Mouse (Mus musculus) lung, embryonic 14.5 days (tissue): ENCODE measurements at regions not wholly inside any gene's neighbourhood (a gene's known extent, or its start where the extent isn't known, plus 50 kb on each side); places are given as distances from the start of the nearest gene placed in this dataset.

ENCODE experiments used
- ATAC-seq: fragments of 200-750 bp; cut with Nextera tagmentation; 2 replicates; pipeline ENCODE4 v1.8.0; 2017; ENCODE audit warnings: mild to moderate bottlenecking, moderate TSS enrichment, moderate library complexity; ENCODE audit not compliant: insufficient read depth
- DNase-seq: peaks from one replicate; pipeline ENCODE4 v3.0.0-alpha.2; 2015
- H3K27ac ChIP-seq: fragments of 300-500 bp; sonication (generic); 2 replicates; pipeline ENCODE4 v1.5.1; 2014; ENCODE audit warnings: low read depth, mild to moderate bottlenecking, moderate library complexity
- H3K27me3 ChIP-seq: fragments of 300-500 bp; sonication (generic); 2 replicates; pipeline ENCODE4 v1.6.1; 2014; ENCODE audit warnings: low read length, control low read depth; ENCODE audit not compliant: insufficient read depth
- H3K36me3 ChIP-seq: fragments of 300-500 bp; sonication (generic); 2 replicates; pipeline ENCODE4 v1.6.1; 2014; ENCODE audit warnings: control low read depth; ENCODE audit not compliant: insufficient read depth
- H3K4me1 ChIP-seq: fragments of 300-500 bp; sonication (generic); 2 replicates; pipeline ENCODE4 v1.6.1; 2014; ENCODE audit warnings: antibody characterized with exemption, control low read depth; ENCODE audit not compliant: insufficient read depth
- H3K4me2 ChIP-seq: fragments of 300-500 bp; sonication (generic); 2 replicates; pipeline ENCODE4 v1.6.1; 2014; ENCODE audit warnings: mild to moderate bottlenecking
- H3K4me3 ChIP-seq: fragments of 300-500 bp; sonication (generic); 2 replicates; pipeline ENCODE4 v1.5.1; 2014; ENCODE audit warnings: low read depth, low read length
- H3K9ac ChIP-seq: fragments of 300-500 bp; sonication (generic); 2 replicates; pipeline ENCODE4 v1.6.1; 2014
- H3K9me3 ChIP-seq: fragments of 300-500 bp; sonication (generic); 2 replicates; pipeline ENCODE4 v1.6.1; 2016; ENCODE audit warnings: low read depth, low read length, control low read depth
- CTCF ChIP-seq: IDR thresholded peaks from 2 replicates; pipeline ENCODE4 v1.5.1; 2016; ENCODE audit warnings: antibody characterized with exemption, low read depth
- WGBS: fragments of 180-500 bp; shearing (Covaris S2); extraction: QIAGEN DNeasy Blood & Tissue Kit; methylation state at CpG from one replicate; pipeline ENCODE4 v1.1.7; 2014; 5-methylcytosine and 5-hydroxymethylcytosine counted together

DNA sequence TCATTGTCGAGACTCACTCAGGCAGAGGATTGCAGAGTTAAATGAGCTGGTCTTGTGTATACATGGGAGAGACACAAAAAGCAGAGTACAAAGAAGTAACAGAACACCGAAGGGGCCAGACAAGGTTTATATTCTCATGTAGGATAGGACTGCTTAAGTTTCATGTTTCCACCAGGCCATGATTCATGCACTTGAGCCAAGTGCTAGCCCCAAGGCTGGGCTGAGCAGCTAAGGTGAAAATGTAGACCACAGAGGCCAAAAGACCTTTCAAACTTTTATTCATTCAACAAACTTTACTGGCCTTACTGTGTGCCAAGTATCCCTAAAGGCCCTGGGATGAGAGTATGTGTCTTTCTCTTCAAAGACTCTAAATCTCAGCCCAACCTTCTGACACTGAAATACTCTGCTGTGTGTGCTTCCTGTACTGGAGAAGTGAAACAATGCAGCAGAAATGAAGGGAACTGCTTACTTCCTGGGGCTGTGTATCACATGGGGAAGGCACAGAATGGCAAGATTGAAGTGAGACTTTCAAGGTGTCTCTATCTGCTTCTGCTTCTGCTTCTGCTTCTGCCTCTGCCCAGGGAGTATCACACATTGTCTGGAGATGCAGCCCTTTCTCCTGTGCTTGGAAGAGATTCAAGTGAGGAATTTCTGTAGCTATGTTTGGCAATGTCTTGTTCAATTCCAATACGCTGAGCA is 79.3 kb upstream of the Arhgap5 start:
- no peaks in the 10 kb centered on the region for H3K27me3 ChIP-seq
- H3K4me3 ChIP-seq: no peak overlapping the region
- no peak overlapping the region for H3K4me2 ChIP-seq
- no peaks in the 10 kb centered on the region for H3K36me3 ChIP-seq
- ATAC-seq (no peak), DNase-seq (peak; percentile 17)
- WGBS: 72% methylated on average over 3 of the region's 3 CpGs
- no peak for TF ChIP-seq CTCF
- H3K27ac ChIP-seq: no peak overlapping the region
- H3K4me1 ChIP-seq: no peaks in the 10 kb centered on the region
- H3K9me3 ChIP-seq: no peaks in the 10 kb centered on the region
- H3K9ac ChIP-seq: no peak overlapping the region

DNA sequence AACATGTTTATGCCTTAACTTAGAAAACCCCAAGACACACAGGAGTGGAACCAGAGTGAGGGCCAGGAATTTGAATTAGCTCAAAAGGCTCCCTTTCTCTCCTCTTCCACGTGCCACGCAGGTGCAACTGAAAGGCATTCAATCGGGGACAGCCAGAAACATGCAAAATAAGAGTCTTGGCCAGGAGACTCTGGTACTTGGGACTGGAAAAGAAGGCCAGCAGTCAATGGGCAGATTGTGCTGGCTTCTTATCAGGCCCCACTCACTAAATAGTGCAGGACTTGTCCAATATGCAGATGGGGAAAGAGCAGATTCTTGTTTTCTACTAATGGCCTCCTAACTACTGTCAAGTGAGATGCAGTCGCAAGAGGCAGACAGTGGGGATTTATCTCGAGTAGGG is 73.8 kb upstream of the Arhgap5 start:
- no peaks in the 10 kb centered on the region for H3K36me3 ChIP-seq
- ATAC-seq: no peak
- no peak for TF ChIP-seq CTCF

DNA sequence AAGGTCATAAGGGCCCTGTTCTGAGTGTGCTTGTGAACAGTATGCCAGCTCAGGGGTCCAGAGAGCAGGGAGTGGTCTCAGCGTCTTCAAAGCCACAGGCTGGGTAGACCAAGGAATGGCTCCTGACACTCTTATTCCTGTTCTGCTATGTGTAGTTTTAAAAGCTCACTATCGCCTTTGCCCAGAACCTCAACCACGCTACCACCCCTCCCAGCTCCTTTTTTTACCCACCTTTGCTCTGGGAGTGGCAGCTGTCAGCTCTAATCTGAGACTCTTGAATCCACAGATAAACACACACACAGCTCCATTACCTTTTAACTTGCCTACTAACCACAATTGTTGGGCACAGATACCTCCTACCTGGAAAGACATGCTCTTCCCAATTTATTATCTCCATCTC is 71.8 kb upstream of the Arhgap5 start:
- Histone ChIP-seq H3K27me3 (no peaks in the 10 kb centered on the region), H3K9me3 (no peaks in the 10 kb centered on the region), H3K4me3 (no peak overlapping the region), H3K36me3 (no peaks in the 10 kb centered on the region), H3K9ac (no peak overlapping the region), H3K27ac (no peak overlapping the region), H3K4me2 (no peak overlapping the region), H3K4me1 (no peaks in the 10 kb centered on the region)
- ATAC-seq (no peak), DNase-seq (no peak)
- TF ChIP-seq CTCF: no peak
- WGBS: 76% methylated on average over 3 of the region's 3 CpGs

More for the DNA sequence above, 73.8 kb upstream of the Arhgap5 start:
- Histone ChIP-seq H3K27me3 (no peaks in the 10 kb centered on the region), H3K9me3 (no peaks in the 10 kb centered on the region), H3K4me2 (no peak overlapping the region), H3K4me3 (no peak overlapping the region), H3K9ac (no peak overlapping the region), H3K4me1 (no peaks in the 10 kb centered on the region), H3K27ac (no peak overlapping the region)
- 58% methylated on average over 5 of the region's 5 CpGs for WGBS
- DNase-seq: no peak

DNA sequence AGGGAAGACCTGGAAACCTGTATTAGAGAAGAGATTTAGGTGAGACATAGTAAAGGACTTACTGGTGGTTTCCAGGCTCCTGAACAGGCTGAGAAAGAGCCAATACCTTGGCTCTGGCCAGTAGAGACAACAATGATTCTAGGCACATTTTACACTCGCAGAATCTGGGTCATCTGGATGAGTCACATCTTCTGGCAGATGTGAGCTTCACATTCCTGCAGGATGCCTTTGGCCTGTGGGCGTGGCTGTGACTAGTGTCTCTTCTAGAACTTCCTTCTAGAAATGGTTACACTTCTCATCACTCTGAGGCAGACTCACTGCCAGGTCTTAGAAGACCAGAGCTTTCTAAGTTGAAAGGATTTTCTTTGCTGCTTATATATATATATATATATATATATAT is 69.8 kb upstream of the Arhgap5 start:
- no peaks in the 10 kb centered on the region for H3K27me3 ChIP-seq
- DNase-seq (no peak), ATAC-seq (no peak)
- no peak overlapping the region for H3K9ac ChIP-seq
- no peak for TF ChIP-seq CTCF
- 58% methylated on average over 2 of the region's 2 CpGs for WGBS
- H3K4me3 ChIP-seq: no peak overlapping the region
- no peaks in the 10 kb centered on the region for H3K4me1 ChIP-seq
- no peaks in the 10 kb centered on the region for H3K36me3 ChIP-seq
- no peaks in the 10 kb centered on the region for H3K9me3 ChIP-seq
- no peak overlapping the region for H3K4me2 ChIP-seq
- no peak overlapping the region for H3K27ac ChIP-seq

DNA sequence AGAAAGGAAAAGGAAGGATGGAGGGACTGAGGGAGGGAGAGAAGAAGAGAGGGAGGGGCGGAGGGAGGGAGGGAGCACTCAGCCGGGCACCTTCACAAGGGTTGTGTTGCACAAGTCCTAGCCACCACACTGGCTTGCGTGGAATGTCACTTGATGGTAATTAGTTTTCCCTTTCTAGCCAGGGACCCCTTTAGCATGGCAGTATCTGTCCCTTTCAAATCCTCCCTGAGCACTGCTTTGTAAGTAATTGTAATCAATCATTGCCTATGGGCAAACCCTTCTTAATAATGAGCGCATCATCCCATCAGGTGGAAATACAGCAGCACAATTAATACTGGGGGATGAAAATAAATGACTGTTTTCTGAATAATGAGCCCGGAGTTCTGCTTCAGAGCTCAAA is 68.5 kb upstream of the Arhgap5 start:
- ATAC-seq (no peak), DNase-seq (no peak)
- Histone ChIP-seq H3K9ac (no peak overlapping the region), H3K9me3 (no peaks in the 10 kb centered on the region), H3K27me3 (no peaks in the 10 kb centered on the region), H3K36me3 (no peaks in the 10 kb centered on the region), H3K4me3 (no peak overlapping the region), H3K4me2 (no peak overlapping the region), H3K4me1 (no peaks in the 10 kb centered on the region), H3K27ac (no peak overlapping the region)
- 76% methylated on average over 5 of the region's 5 CpGs for WGBS
- TF ChIP-seq CTCF: no peak

DNA sequence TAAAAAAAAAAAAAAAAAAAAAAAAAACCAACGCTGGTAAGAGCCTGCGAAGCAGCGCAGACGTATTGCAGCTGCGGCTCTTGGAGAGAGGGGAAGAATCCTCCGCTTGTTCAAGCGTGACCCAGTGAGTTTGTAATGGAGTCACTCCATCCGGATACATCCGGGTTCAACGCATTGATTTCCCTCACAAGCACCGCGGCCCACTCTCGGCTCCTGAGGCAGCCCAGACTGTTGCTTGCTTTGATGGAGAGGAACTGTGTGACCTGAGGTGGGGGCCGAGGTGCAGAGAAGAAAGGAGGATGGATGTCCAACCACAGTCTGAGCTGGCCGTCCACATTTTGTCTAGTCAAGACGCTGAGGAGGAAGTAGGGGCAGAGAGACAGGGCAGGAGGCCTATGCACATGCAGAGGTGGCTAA is 68.0 kb upstream of the Arhgap5 start:
- no peaks in the 10 kb centered on the region for H3K27me3 ChIP-seq
- no peak overlapping the region for H3K27ac ChIP-seq
- no peaks in the 10 kb centered on the region for H3K9me3 ChIP-seq
- DNase-seq (peak; percentile 45), ATAC-seq (no peak; the same call in 1 of the 2 replicates)
- H3K36me3 ChIP-seq: no peaks in the 10 kb centered on the region
- TF ChIP-seq CTCF: no peak
- no peak overlapping the region for H3K4me3 ChIP-seq
- H3K4me1 ChIP-seq: no peaks in the 10 kb centered on the region
- H3K9ac ChIP-seq: no peak overlapping the region
- WGBS: 59% methylated on average over 16 of the region's 16 CpGs
- H3K4me2 ChIP-seq: no peak overlapping the region

DNA sequence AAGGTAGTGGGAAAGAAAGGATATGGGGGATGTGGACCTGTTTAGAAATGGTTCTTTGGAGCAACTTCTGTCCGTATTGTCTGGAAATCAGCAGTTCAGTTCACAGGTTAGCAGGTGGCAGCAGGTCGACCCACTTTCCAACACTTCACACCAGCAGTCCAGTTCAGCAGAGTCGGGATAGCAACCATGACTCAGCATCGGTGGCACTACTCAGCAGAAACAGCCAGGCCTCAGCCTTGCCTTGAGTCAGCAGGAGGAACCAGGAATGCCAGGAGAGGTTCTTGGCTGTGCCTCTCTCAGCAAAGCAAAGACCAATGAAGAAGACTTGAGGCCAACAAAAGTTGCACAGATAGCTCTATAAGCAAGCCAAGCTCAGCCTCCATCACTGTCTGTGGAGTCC is 66.8 kb upstream of the Arhgap5 start:
- DNase-seq (no peak), ATAC-seq (no peak)
- no peaks in the 10 kb centered on the region for H3K36me3 ChIP-seq
- H3K4me3 ChIP-seq: no peak overlapping the region
- H3K9me3 ChIP-seq: no peaks in the 10 kb centered on the region
- TF ChIP-seq CTCF: no peak
- no peak overlapping the region for H3K4me2 ChIP-seq
- H3K27ac ChIP-seq: no peak overlapping the region
- H3K9ac ChIP-seq: no peak overlapping the region
- 81% methylated on average over 4 of the region's 4 CpGs for WGBS
- no peaks in the 10 kb centered on the region for H3K27me3 ChIP-seq
- H3K4me1 ChIP-seq: no peaks in the 10 kb centered on the region
